Mouse (Mus musculus) limb, embryonic 11.5 days (tissue): ENCODE data around the gene Usp49. TPM values are rescaled to one million over a fixed set of nuclear protein-coding genes. Genes with fewer than 3 reads are reported as not detected.

ENCODE experiments used
- ATAC-seq: fragments of 200-750 bp; cut with Nextera tagmentation; 2 replicates; pipeline ENCODE4 v1.8.0; 2017; ENCODE audit warnings: low read depth; ENCODE audit not compliant: insufficient number of reproducible peaks, low FRiP score, low TSS enrichment
- DNase-seq: peaks from one replicate; pipeline ENCODE4 v3.0.0-alpha.2; 2015; ENCODE audit warnings: low spot score
- H3K27ac ChIP-seq: fragments of 300-500 bp; sonication (generic); replicated peaks from 2 replicates; pipeline ENCODE4 v1.5.1; 2014; ENCODE audit warnings: low read depth, mild to moderate bottlenecking, low read length
- H3K27me3 ChIP-seq: fragments of 300-500 bp; sonication (generic); 2 replicates; pipeline ENCODE4 v1.6.1; 2014; ENCODE audit warnings: mild to moderate bottlenecking, low read length, mixed read lengths; ENCODE audit not compliant: control insufficient read depth, insufficient read depth
- H3K36me3 ChIP-seq: fragments of 300-500 bp; sonication (generic); 2 replicates; pipeline ENCODE4 v1.6.1; 2014; ENCODE audit warnings: mild to moderate bottlenecking, low read length, moderate library complexity, mixed read lengths; ENCODE audit not compliant: control insufficient read depth, insufficient read depth
- H3K4me1 ChIP-seq: fragments of 300-500 bp; sonication (generic); 2 replicates; pipeline ENCODE4 v1.6.1; 2014; ENCODE audit warnings: low read length, mixed read lengths; ENCODE audit not compliant: control insufficient read depth, insufficient read depth
- H3K4me2 ChIP-seq: fragments of 300-500 bp; sonication (generic); 2 replicates; pipeline ENCODE4 v1.6.1; 2014; ENCODE audit warnings: low read depth, mild to moderate bottlenecking, moderate library complexity; ENCODE audit not compliant: severe bottlenecking
- H3K4me3 ChIP-seq: fragments of 300-500 bp; sonication (generic); 2 replicates; pipeline ENCODE4 v1.5.1; 2014; ENCODE audit warnings: low read depth, low read length
- H3K9ac ChIP-seq: fragments of 300-500 bp; sonication (generic); 2 replicates; pipeline ENCODE4 v1.6.1; 2014; ENCODE audit warnings: mild to moderate bottlenecking, low read length
- H3K9me3 ChIP-seq: fragments of 300-500 bp; sonication (generic); 2 replicates; pipeline ENCODE4 v1.6.1; 2016; ENCODE audit warnings: low read length; ENCODE audit not compliant: control insufficient read depth
- WGBS: fragments of 180-500 bp; shearing (Covaris S2); extraction: QIAGEN DNeasy Blood & Tissue Kit; methylation state at CpG from one replicate; pipeline ENCODE4 v1.1.7; 2014; 5-methylcytosine and 5-hydroxymethylcytosine counted together
- polyA plus RNA-seq: library from polyadenylated mRNA; unstranded; fragments of >200 nt; fragmentation: Nextera tagmentation; extraction: Ambion mirVana; gene quantifications from 2 replicates; pipeline ENCODE4 v1.2.1, GENCODE M21; 2014

Usp49 gene
- polyA plus RNA-seq, 1 experiment from 2014 or later, result 6.7 TPM

DNA sequence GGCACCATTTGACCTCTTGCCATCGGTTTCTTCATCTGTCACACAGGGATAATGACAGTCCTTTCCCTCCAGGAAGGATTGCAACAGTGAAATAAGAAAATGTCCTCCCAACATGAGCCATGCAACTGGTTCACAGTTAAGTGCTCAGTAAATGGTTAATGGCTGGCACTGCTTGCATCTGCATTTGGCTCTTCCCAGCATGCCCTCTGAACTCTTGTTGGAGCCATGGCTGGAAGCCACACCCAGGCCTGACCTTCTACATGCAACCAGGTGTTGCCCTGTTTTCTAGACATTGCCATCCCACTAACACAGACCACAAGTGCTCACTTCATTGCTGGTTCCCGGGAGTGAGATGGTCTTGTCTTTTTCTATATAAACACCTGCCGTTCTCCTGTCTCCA lies 77.5 kb downstream of the Usp49 start:
- WGBS, result 73% methylated on average over 3 of the region's 3 CpGs
- ATAC-seq, result no peak

DNA sequence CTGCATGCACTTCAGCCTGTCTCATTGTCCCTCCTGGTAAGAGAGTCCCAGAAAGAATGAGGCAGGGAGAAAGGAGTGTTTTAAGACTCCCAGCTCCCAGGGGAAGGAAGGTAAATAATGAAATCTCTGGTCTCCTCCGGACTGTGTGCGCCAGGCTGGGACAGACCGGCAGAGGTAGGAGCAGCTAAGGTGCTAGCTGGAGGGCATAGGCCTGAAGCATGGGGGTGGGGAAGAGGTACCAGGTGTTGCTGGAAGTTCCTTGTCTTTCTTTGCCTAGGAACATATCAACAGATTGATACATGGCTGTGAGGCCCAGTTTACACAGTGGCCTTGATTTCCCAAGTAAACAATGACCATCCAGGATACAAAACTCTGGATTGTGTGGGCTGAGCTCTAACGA lies 78.5 kb downstream of the Usp49 start:
- 86% methylated on average over 4 of the region's 4 CpGs for WGBS
- H3K9ac ChIP-seq, result no peak overlapping the region

More for the DNA sequence above, 77.5 kb downstream of the Usp49 start:
- Histone ChIP-seq H3K4me2 (no peak overlapping the region), H3K27ac (no peak overlapping the region), H3K9me3 (no peaks in the 10 kb centered on the region), H3K4me3 (no peak overlapping the region), H3K27me3 (0 out of 2 replicates have a peak, but pooled peaks cover 7% of the 10 kb centered on the region), H3K36me3 (0 out of 2 replicates have a peak, but pooled peaks cover 3% of the 10 kb centered on the region), H3K4me1 (0 out of 2 replicates have a peak, but pooled peaks cover 8% of the 10 kb centered on the region), H3K9ac (no peak overlapping the region)
- DNase-seq, result no peak

DNA sequence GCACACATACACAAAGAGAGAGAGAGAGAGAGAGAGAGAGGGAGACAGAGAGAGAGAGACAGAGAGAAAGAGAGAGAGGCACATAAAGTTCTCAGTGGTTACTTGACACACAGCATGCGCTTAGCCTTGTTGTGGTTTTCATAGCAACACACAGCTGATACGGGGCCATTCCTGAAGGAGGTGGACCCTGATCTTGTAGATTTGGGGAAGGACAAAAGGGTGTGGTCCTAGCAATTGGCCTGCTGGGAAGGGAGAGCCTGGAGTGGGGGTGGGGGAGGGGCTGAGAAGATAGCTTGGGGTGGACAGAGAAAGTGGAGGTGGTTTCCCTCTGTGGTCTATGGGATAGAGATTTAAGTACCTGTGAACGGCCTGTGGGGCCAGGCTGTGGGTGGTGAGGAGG lies 79.5 kb downstream of the Usp49 start:
- WGBS, result 57% methylated on average over 3 of the region's 3 CpGs
- Histone ChIP-seq H3K4me1 (0 out of 2 replicates have a peak, but pooled peaks cover 3% of the 10 kb centered on the region), H3K36me3 (no peaks in the 10 kb centered on the region), H3K27ac (no peak overlapping the region), H3K9me3 (no peaks in the 10 kb centered on the region), H3K4me3 (no peak overlapping the region), H3K27me3 (no peaks in the 10 kb centered on the region), H3K9ac (no peak overlapping the region), H3K4me2 (no peak overlapping the region)
- ATAC-seq (no peak), DNase-seq (no peak)

More for the DNA sequence above, 78.5 kb downstream of the Usp49 start:
- Histone ChIP-seq H3K9me3 (no peaks in the 10 kb centered on the region), H3K36me3 (no peaks in the 10 kb centered on the region), H3K4me1 (0 out of 2 replicates have a peak, but pooled peaks cover 3% of the 10 kb centered on the region), H3K27me3 (no peaks in the 10 kb centered on the region), H3K27ac (no peak overlapping the region), H3K4me2 (no peak overlapping the region), H3K4me3 (no peak overlapping the region)
- no peak for ATAC-seq
- no peak for DNase-seq

DNA sequence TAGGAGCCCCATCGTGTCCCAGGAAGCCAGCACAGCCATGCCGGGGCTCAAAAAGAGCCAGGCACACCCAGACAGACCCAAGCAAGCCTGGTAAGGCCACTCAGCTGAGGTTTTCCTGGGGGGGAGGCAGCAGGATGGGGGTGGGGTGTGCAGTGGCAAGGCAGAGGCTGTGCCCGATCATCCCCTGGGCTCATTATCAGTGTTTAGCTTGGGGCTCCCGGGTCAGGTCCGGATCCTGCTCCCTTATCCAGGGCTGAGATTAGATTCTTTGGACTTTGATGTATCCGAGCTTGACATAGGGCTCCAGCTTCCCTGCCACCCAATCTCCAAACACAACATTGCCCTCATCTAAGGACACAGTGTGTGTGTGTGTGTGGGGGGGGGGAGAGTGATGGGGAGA lies 81.4 kb downstream of the Usp49 start:
- no peaks in the 10 kb centered on the region for H3K36me3 ChIP-seq
- H3K4me3 ChIP-seq, result no peak overlapping the region
- no peaks in the 10 kb centered on the region for H3K9me3 ChIP-seq
- no peaks in the 10 kb centered on the region for H3K4me1 ChIP-seq
- ATAC-seq, result no peak
- H3K27me3 ChIP-seq, result no peaks in the 10 kb centered on the region
- H3K27ac ChIP-seq, result no peak overlapping the region
- no peak for DNase-seq
- no peak overlapping the region for H3K9ac ChIP-seq
- H3K4me2 ChIP-seq, result no peak overlapping the region
- WGBS, result 59% methylated on average over 6 of the region's 6 CpGs

DNA sequence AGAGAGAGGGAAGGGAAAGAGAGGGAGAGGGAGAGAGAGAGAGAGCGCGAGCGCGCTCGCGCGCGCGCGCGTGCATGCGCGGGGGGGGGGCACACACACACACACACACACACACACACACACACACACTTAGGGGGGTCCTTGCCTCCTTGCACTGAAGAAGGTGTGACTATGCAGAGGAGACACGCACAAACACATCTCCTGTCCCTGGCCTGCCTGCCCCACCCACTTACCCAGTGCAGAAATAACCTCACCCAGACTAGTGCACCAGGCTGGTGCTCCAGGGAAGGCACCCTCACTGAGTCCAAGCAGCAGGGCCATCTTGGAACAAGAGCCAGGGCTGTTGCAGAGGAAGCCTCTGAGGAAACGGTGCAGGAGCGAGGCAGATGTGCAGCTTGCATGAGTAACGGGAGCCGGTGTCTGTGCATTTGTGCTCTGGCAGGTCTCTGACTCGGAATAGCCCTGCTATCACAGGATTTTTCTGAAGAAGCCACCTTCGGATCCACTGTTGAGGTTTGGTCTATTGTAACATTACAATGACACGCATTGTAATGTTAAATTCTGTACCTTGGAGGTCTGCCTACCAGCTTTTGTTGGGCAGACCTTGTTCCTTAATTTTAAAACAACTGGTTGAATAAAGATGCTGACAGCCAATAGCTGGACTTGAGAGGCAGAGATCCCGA lies 82.5 kb downstream of the Usp49 start:
- Histone ChIP-seq H3K36me3 (no peaks in the 10 kb centered on the region), H3K27me3 (no peaks in the 10 kb centered on the region), H3K4me2 (no peak overlapping the region), H3K9me3 (no peaks in the 10 kb centered on the region), H3K9ac (no peak overlapping the region), H3K4me3 (no peak overlapping the region), H3K4me1 (no peaks in the 10 kb centered on the region), H3K27ac (no peak overlapping the region)
- DNase-seq (no peak), ATAC-seq (no peak)
- 56% methylated on average over 15 of the region's 22 CpGs for WGBS

DNA sequence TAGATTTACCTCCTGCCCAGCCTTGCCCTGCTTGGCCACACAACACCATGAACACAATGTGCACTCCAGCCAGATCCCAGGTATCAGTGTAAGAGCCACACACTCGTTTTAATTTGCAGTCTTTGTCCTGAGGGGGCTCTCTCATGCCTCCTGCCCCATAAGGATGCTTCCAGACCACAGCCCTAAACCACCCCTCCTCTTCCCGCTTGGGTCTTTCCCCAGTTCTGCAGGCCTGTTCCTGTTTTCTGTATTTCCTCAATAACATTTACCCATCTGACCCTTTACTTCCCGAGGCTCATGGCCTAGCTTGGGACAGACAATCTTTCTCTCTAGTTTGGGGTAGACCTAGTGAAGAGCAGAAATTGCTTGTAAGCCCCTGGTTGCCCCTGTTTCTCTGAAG lies 84.5 kb downstream of the Usp49 start:
- 65% methylated on average over 3 of the region's 3 CpGs for WGBS
- Histone ChIP-seq H3K9ac (no peak overlapping the region), H3K4me1 (no peaks in the 10 kb centered on the region), H3K4me3 (no peak overlapping the region), H3K4me2 (no peak overlapping the region), H3K36me3 (no peaks in the 10 kb centered on the region), H3K27me3 (no peaks in the 10 kb centered on the region), H3K27ac (no peak overlapping the region), H3K9me3 (no peaks in the 10 kb centered on the region)
- no peak for DNase-seq
- no peak for ATAC-seq

DNA sequence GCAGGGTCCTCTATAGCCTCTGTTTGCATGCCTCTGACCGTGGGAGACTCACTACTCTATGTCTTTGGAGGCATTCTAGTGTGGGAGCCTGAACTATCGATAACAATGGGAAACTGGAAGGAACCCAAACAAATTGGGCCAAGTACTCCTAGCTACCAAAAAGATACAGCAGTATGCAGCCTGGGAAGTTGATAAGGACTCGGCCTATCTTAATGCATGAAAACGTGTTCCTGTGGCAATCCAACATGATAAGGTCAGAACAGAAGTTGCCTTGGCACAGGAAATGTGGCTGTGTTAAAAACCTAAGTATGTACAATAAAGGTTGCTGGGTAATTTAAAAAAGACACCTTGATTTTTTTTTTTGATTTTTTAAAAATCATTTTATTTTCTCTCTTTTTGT lies 90.7 kb downstream of the Usp49 start:
- 88% methylated on average over 4 of the region's 4 CpGs for WGBS

DNA sequence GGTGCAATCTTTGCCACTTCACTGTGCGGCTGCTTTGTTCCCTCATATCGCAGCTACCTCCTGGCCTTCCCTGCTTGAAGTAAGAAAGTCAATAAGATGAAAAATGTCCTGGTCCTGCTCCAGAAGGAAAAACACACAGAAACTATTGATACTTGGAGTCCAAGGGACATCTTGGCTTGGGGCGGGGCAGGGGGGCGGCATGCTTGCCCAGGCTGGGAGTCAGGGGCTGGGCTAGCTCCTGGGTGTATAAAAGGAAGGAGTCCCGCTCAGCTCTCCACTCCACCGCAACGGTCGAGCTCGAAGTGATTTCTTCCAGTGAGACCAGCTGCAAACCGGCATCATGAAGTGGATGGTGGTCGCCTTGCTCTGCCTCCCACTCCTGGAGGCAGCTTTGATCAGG lies 96.1 kb downstream of the Usp49 start, which contains the start of gene Pgc:
TSS of gene Pgc (plus strand) at position 277 of the 400 bp plus-strand sequence.
- Histone ChIP-seq H3K36me3 (no peaks in the 10 kb centered on the region), H3K4me3 (no peak within 1 kb of the TSS), H3K9ac (no peak within 1 kb of the TSS), H3K27me3 (no peaks in the 10 kb centered on the region), H3K9me3 (no peaks in the 10 kb centered on the region), H3K4me1 (no peaks in the 10 kb centered on the region), H3K27ac (no peak within 1 kb of the TSS), H3K4me2 (no peak within 1 kb of the TSS)
- DNase-seq (no peak), ATAC-seq (no peak)
- WGBS, result 71% methylated on average over 11 of the region's 11 CpGs

More for the DNA sequence above, 90.7 kb downstream of the Usp49 start:
- Histone ChIP-seq H3K4me1 (no peaks in the 10 kb centered on the region), H3K4me3 (no peak overlapping the region), H3K27me3 (no peaks in the 10 kb centered on the region), H3K4me2 (no peak overlapping the region), H3K27ac (no peak overlapping the region), H3K9me3 (no peaks in the 10 kb centered on the region), H3K36me3 (no peaks in the 10 kb centered on the region), H3K9ac (no peak overlapping the region)
- ATAC-seq, result no peak
- DNase-seq, result no peak
